Mouse (Mus musculus): ENCODE measurements at regions not wholly inside any gene's neighbourhood (a gene's known extent, or its start where the extent isn't known, plus 50 kb on each side); places are given as distances from the start of the nearest gene placed in this dataset.

DNA sequence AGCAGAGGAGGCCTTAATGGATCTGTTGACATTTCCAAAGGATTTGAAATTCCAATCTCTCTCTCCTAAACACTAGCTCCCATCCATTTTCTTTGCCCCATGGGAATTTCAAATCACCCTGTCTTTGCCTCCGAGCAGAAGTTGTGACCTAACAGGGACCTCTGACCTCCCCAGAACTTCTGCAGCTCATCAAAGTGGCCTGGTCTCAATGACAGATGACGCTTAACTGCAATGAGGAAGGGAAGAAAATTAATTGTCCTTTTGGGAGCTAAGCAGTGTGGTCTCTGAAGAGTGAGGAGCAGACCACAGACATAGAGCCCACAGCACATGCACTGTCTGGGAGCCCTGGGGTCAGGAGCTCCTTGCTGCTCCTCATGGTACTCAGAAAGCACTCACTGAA is 155.3 kb downstream of the Tox3 start:
- WGBS, result 38% methylated on average over 2 of the region's 2 CpGs
- ATAC-seq, result no peak
- H3K4me3 ChIP-seq (ENCODE audit: low read length), result no peak overlapping the region

GRCm38 (mm10) chr8:90182807-90183206 is 165.3 kb downstream of the Tox3 start:
- Histone ChIP-seq H3K36me3 (ENCODE audit: control insufficient read depth, insufficient read depth, low read length) (no peaks in the 10 kb centered on the region), H3K27me3 (replicated peaks; ENCODE audit: control insufficient read depth, insufficient read depth, low read length) (no peaks in the 10 kb centered on the region), H3K9ac (ENCODE audit: low read depth, low read length) (no peak overlapping the region), H3K4me2 (ENCODE audit: low read depth, low read length) (no peak overlapping the region), H3K9me3 (ENCODE audit: control insufficient read depth, low read length) (no peaks in the 10 kb centered on the region), H3K4me1 (ENCODE audit: control insufficient read depth, insufficient read depth, low read length) (no peaks in the 10 kb centered on the region), H3K4me3 (ENCODE audit: low read length) (no peak overlapping the region), H3K27ac (ENCODE audit: low read length) (no peak overlapping the region)
- 31% methylated on average over 6 of the region's 6 CpGs for WGBS
- no peak for ATAC-seq

More for the DNA sequence above, 155.3 kb downstream of the Tox3 start:
- H3K4me1 ChIP-seq (ENCODE audit: control insufficient read depth, insufficient read depth, low read length), result no peaks in the 10 kb centered on the region
- no peaks in the 10 kb centered on the region for H3K9me3 ChIP-seq (ENCODE audit: control insufficient read depth, low read length)
- no peaks in the 10 kb centered on the region for H3K27me3 ChIP-seq (replicated peaks; ENCODE audit: control insufficient read depth, insufficient read depth, low read length)
- H3K36me3 ChIP-seq (ENCODE audit: control insufficient read depth, insufficient read depth, low read length), result no peaks in the 10 kb centered on the region
- H3K4me2 ChIP-seq (ENCODE audit: low read depth, low read length), result no peak overlapping the region
- H3K9ac ChIP-seq (ENCODE audit: low read depth, low read length), result no peak overlapping the region
- H3K27ac ChIP-seq (ENCODE audit: low read length), result no peak overlapping the region

- H3K4me2 ChIP-seq (ENCODE audit: low read depth, low read length), result no peak overlapping the region
These were observed 171.4 kb downstream of the Tox3 start for GRCm38 (mm10) chr8:90176771-90177170.

GRCm38 (mm10) chr8:90176335-90176734 is 171.8 kb downstream of the Tox3 start:
- Histone ChIP-seq H3K27me3 (replicated peaks; ENCODE audit: control insufficient read depth, insufficient read depth, low read length) (no peaks in the 10 kb centered on the region), H3K4me3 (ENCODE audit: low read length) (no peak overlapping the region), H3K4me1 (ENCODE audit: control insufficient read depth, insufficient read depth, low read length) (no peaks in the 10 kb centered on the region), H3K27ac (ENCODE audit: low read length) (no peak overlapping the region), H3K9me3 (ENCODE audit: control insufficient read depth, low read length) (no peaks in the 10 kb centered on the region), H3K9ac (ENCODE audit: low read depth, low read length) (no peak overlapping the region), H3K4me2 (ENCODE audit: low read depth, low read length) (no peak overlapping the region), H3K36me3 (ENCODE audit: control insufficient read depth, insufficient read depth, low read length) (no peaks in the 10 kb centered on the region)
- 33% methylated on average over 9 of the region's 9 CpGs for WGBS
- ATAC-seq, result no peak

More at GRCm38 (mm10) chr8:90176771-90177170, 171.4 kb downstream of the Tox3 start:
- no peaks in the 10 kb centered on the region for H3K27me3 ChIP-seq (replicated peaks; ENCODE audit: control insufficient read depth, insufficient read depth, low read length)
- ATAC-seq, result no peak
- 64% methylated on average over 7 of the region's 7 CpGs for WGBS
- H3K4me3 ChIP-seq (ENCODE audit: low read length), result no peak overlapping the region
- no peaks in the 10 kb centered on the region for H3K36me3 ChIP-seq (ENCODE audit: control insufficient read depth, insufficient read depth, low read length)
- H3K4me1 ChIP-seq (ENCODE audit: control insufficient read depth, insufficient read depth, low read length), result no peaks in the 10 kb centered on the region
- no peak overlapping the region for H3K27ac ChIP-seq (ENCODE audit: low read length)
- H3K9ac ChIP-seq (ENCODE audit: low read depth, low read length), result no peak overlapping the region
- no peaks in the 10 kb centered on the region for H3K9me3 ChIP-seq (ENCODE audit: control insufficient read depth, low read length)

DNA sequence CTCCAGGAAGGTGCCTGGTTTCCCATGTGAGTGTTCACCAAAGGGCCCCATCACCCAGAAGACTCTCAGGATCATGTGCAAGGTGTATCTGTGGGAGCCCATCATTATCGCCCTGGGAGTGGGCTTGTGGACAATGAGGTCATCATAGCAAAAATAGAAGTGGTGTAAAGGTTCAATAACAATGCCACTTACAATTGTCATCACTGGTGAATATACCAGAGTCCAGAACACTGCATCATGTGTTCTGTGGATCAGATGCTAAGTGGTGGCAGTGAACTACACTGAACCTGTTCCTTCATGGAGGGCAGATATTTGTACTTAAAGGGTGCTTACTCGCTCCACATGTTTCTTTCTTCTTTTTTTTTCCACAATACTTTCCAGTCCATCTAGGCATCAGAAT is 181.5 kb downstream of the Tox3 start:
- WGBS, result 88% methylated on average over 2 of the region's 2 CpGs
- no peak for ATAC-seq
- H3K9ac ChIP-seq (ENCODE audit: low read depth, low read length), result no peak overlapping the region
- H3K4me3 ChIP-seq (ENCODE audit: low read length), result no peak overlapping the region
- H3K9me3 ChIP-seq (ENCODE audit: control insufficient read depth, low read length), result no peaks in the 10 kb centered on the region
- no peak overlapping the region for H3K4me2 ChIP-seq (ENCODE audit: low read depth, low read length)
- H3K4me1 ChIP-seq (ENCODE audit: control insufficient read depth, insufficient read depth, low read length), result no peaks in the 10 kb centered on the region
- no peaks in the 10 kb centered on the region for H3K27me3 ChIP-seq (replicated peaks; ENCODE audit: control insufficient read depth, insufficient read depth, low read length)
- no peaks in the 10 kb centered on the region for H3K36me3 ChIP-seq (ENCODE audit: control insufficient read depth, insufficient read depth, low read length)
- no peak overlapping the region for H3K27ac ChIP-seq (ENCODE audit: low read length)

DNA sequence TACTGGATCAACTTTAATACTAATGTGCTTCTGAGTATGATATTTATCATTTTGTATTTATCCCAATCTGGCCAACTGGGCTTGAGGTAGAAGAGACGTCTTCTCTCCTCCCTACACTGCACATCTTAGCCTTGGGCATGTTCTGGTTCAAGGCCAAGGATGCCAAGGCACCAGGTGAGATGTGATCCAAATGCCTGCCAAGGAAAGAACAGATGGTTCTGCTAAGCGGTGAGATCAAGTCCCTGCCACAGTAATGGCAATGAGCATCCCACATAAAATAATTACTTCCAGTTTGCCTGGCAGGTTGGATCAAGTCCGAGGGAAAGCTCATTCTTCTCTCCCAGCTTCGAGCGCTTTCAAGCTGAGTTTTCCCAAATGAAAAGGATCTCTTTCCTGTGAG is 196.7 kb downstream of the Tox3 start:
- no peak for ATAC-seq

GRCm38 (mm10) chr8:90149903-90150302 is 198.2 kb downstream of the Tox3 start:
- no peaks in the 10 kb centered on the region for H3K9me3 ChIP-seq (ENCODE audit: control insufficient read depth, low read length)
- no peak overlapping the region for H3K4me3 ChIP-seq (ENCODE audit: low read length)
- H3K4me2 ChIP-seq (ENCODE audit: low read depth, low read length), result no peak overlapping the region
- no peaks in the 10 kb centered on the region for H3K4me1 ChIP-seq (ENCODE audit: control insufficient read depth, insufficient read depth, low read length)
- no peak overlapping the region for H3K9ac ChIP-seq (ENCODE audit: low read depth, low read length)
- H3K27me3 ChIP-seq (replicated peaks; ENCODE audit: control insufficient read depth, insufficient read depth, low read length), result no peaks in the 10 kb centered on the region
- WGBS, result 62% methylated on average over 6 of the region's 6 CpGs
- H3K36me3 ChIP-seq (ENCODE audit: control insufficient read depth, insufficient read depth, low read length), result no peaks in the 10 kb centered on the region
- no peak overlapping the region for H3K27ac ChIP-seq (ENCODE audit: low read length)
- no peak for ATAC-seq

More for the DNA sequence above, 196.7 kb downstream of the Tox3 start:
- Histone ChIP-seq H3K4me2 (ENCODE audit: low read depth, low read length) (no peak overlapping the region), H3K27me3 (replicated peaks; ENCODE audit: control insufficient read depth, insufficient read depth, low read length) (no peaks in the 10 kb centered on the region), H3K9ac (ENCODE audit: low read depth, low read length) (no peak overlapping the region), H3K27ac (ENCODE audit: low read length) (no peak overlapping the region), H3K4me3 (ENCODE audit: low read length) (no peak overlapping the region), H3K4me1 (ENCODE audit: control insufficient read depth, insufficient read depth, low read length) (no peaks in the 10 kb centered on the region), H3K9me3 (ENCODE audit: control insufficient read depth, low read length) (no peaks in the 10 kb centered on the region), H3K36me3 (ENCODE audit: control insufficient read depth, insufficient read depth, low read length) (no peaks in the 10 kb centered on the region)
- 83% methylated on average over 5 of the region's 5 CpGs for WGBS

DNA sequence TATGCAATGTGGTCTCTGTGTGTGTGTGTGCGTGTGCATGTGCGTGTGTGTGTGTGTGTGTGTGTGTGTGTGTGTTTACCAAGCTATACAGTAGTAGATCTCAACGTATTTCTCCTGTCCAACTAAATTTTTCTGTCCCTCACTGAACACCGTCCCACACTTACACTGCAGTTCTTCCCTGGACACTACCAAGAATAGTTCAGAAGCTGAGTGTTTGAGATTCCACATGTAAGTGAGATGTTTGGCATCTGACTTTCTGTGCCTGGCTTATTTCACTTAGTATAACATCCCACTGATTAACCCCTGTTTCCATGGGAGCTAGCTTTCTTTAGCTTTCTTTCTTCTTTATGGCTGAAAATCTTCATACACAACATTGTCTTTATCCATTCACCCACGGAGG is 213.5 kb downstream of the Tox3 start:
- Histone ChIP-seq H3K4me1 (ENCODE audit: control insufficient read depth, insufficient read depth, low read length) (no peaks in the 10 kb centered on the region), H3K36me3 (ENCODE audit: control insufficient read depth, insufficient read depth, low read length) (no peaks in the 10 kb centered on the region), H3K27me3 (replicated peaks; ENCODE audit: control insufficient read depth, insufficient read depth, low read length) (no peaks in the 10 kb centered on the region), H3K4me3 (ENCODE audit: low read length) (no peak overlapping the region), H3K9me3 (ENCODE audit: control insufficient read depth, low read length) (no peaks in the 10 kb centered on the region), H3K9ac (ENCODE audit: low read depth, low read length) (no peak overlapping the region), H3K27ac (ENCODE audit: low read length) (no peak overlapping the region), H3K4me2 (ENCODE audit: low read depth, low read length) (no peak overlapping the region)
- WGBS, result 63% methylated on average over 5 of the region's 5 CpGs
- ATAC-seq, result no peak

DNA sequence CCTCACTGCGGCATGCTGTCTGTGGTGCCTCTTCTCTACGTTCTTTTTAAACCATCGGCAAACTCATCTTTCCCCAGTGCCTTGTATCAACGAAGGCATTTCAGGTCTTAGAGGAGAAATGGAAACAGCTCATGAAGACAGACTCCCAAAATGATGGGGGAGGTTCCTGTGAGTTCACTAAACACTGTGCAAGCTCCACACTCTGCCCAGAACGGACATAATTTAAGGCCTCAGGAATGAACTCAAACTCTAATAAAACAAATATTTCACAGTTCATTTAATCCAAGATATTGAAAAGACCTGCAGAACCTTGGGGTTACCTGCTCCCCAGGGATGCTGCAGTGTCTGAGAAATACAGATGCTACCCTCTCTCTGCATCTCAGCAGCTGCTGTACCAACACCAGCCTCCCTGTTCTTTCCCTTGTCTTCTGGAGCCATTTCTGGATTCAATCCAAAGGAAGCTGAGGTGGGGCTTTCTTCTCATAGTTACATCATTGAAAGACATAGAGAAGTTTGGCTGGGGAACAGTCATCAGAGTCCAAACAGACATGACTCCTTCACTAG is 217.4 kb downstream of the Tox3 start:
- Histone ChIP-seq H3K27me3 (replicated peaks; ENCODE audit: control insufficient read depth, insufficient read depth, low read length) (no peaks in the 10 kb centered on the region), H3K9me3 (ENCODE audit: control insufficient read depth, low read length) (no peaks in the 10 kb centered on the region), H3K4me3 (ENCODE audit: low read length) (no peak overlapping the region), H3K4me2 (ENCODE audit: low read depth, low read length) (no peak overlapping the region), H3K27ac (ENCODE audit: low read length) (no peak overlapping the region), H3K4me1 (ENCODE audit: control insufficient read depth, insufficient read depth, low read length) (no peaks in the 10 kb centered on the region), H3K36me3 (ENCODE audit: control insufficient read depth, insufficient read depth, low read length) (no peaks in the 10 kb centered on the region), H3K9ac (ENCODE audit: low read depth, low read length) (no peak overlapping the region)
- 75% methylated on average over 5 of the region's 5 CpGs for WGBS
- no peak for ATAC-seq

DNA sequence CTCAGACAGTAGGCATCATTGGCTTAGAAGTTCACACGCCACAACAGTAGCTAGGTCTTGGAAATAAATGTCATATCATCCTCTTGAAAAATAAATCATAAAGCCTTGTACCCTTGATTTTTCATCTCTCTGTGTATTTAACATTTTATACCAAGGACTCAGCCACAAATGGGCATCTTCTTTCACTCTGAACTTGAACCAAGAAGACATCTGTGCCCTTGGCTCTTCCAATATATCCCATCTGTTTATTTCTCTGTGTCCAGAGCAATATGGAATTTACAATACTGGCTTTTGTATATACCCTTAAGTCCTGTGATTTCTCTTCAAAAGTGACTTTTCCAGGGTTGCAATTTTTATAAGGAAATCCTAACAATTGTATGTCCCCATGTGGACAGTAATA is 222.7 kb downstream of the Tox3 start:
- no peaks in the 10 kb centered on the region for H3K27me3 ChIP-seq (replicated peaks; ENCODE audit: control insufficient read depth, insufficient read depth, low read length)
- 94% methylated on average over 1 of the region's 1 CpGs for WGBS
- H3K4me3 ChIP-seq (ENCODE audit: low read length), result no peak overlapping the region
- no peaks in the 10 kb centered on the region for H3K36me3 ChIP-seq (ENCODE audit: control insufficient read depth, insufficient read depth, low read length)
- H3K4me2 ChIP-seq (ENCODE audit: low read depth, low read length), result no peak overlapping the region
- ATAC-seq, result no peak
- 0 out of 2 replicates have a peak, but pooled peaks cover 2% of the 10 kb centered on the region for H3K4me1 ChIP-seq (ENCODE audit: control insufficient read depth, insufficient read depth, low read length)
- no peak overlapping the region for H3K27ac ChIP-seq (ENCODE audit: low read length)
- no peaks in the 10 kb centered on the region for H3K9me3 ChIP-seq (ENCODE audit: control insufficient read depth, low read length)
- H3K9ac ChIP-seq (ENCODE audit: low read depth, low read length), result no peak overlapping the region

All from intestine, embryonic 16.5 days (tissue).